Mouse (Mus musculus): ENCODE results near the gene Ros1.

Gene Ros1

GRCm38 (mm10) chr10:52133354-52134074 lies 61.5 kb downstream of the Ros1 start:
- DNase-seq, result no peak

GRCm38 (mm10) chr10:52130762-52131161 lies 64.3 kb downstream of the Ros1 start:
- DNase-seq, result no peak

GRCm38 (mm10) chr10:52128874-52129412 lies 66.1 kb downstream of the Ros1 start:
- DNase-seq, result no peak

- no peak for DNase-seq
Measured at GRCm38 (mm10) chr10:52106164-52106757, 88.8 kb downstream of the Ros1 start.

- no peak for DNase-seq
Measured at GRCm38 (mm10) chr10:52101273-52101672, 93.8 kb downstream of the Ros1 start.

GRCm38 (mm10) chr10:52092181-52092580 lies 102.9 kb downstream of the Ros1 start:
- no peak for DNase-seq

- no peak for DNase-seq
Measured at GRCm38 (mm10) chr10:52086681-52087080, 108.4 kb downstream of the Ros1 start.

GRCm38 (mm10) chr10:52072482-52072881 lies 122.6 kb downstream of the Ros1 start:
- no peak for DNase-seq

GRCm38 (mm10) chr10:52048287-52048686 lies 146.8 kb downstream of the Ros1 start:
- no peak for DNase-seq

- no peak for DNase-seq
Measured at GRCm38 (mm10) chr10:52043086-52043485, 152.0 kb downstream of the Ros1 start.

- DNase-seq, result no peak
Measured at GRCm38 (mm10) chr10:52039392-52039791, 155.7 kb downstream of the Ros1 start.

GRCm38 (mm10) chr10:52033729-52034128 lies 161.3 kb downstream of the Ros1 start:
- no peak for DNase-seq

- no peak for DNase-seq
Measured at GRCm38 (mm10) chr10:52029421-52030080, 165.5 kb downstream of the Ros1 start.

- DNase-seq, result no peak
Measured at GRCm38 (mm10) chr10:52028561-52029370, 166.3 kb downstream of the Ros1 start.

GRCm38 (mm10) chr10:52027161-52028035 lies 167.6 kb downstream of the Ros1 start:
- DNase-seq, result no peak

GRCm38 (mm10) chr10:52025821-52026220 lies 169.2 kb downstream of the Ros1 start:
- no peak for DNase-seq

- no peak for DNase-seq
Measured at GRCm38 (mm10) chr10:52025291-52025690, 169.8 kb downstream of the Ros1 start.

GRCm38 (mm10) chr10:52024053-52024410 lies 171.0 kb downstream of the Ros1 start:
- no peak for DNase-seq

GRCm38 (mm10) chr10:52023213-52024052 lies 171.6 kb downstream of the Ros1 start:
- DNase-seq, result no peak

- no peak for DNase-seq
Measured at GRCm38 (mm10) chr10:52022413-52023212, 172.4 kb downstream of the Ros1 start, which contains the start of gene Vgll2. TSS of gene Vgll2 (plus strand) at chr10:52022502.

Measured in thymus, adult 18-20 months (tissue).